Mouse (Mus musculus): ENCODE measurements at regions not wholly inside any gene's neighbourhood (a gene's known extent, or its start where the extent isn't known, plus 50 kb on each side); places are given as distances from the start of the nearest gene placed in this dataset.
A peak's percentile ranks its signal among the peaks of the same experiment; 100 is the strongest.

GRCm38 (mm10) chr1:92286013-92286965 lies 90.8 kb upstream of the Hdac4 start:
- peak; percentile 76 for DNase-seq (ENCODE audit: low read depth, low spot score)

GRCm38 (mm10) chr1:92284155-92284554 lies 88.7 kb upstream of the Hdac4 start:
- no peak for DNase-seq (ENCODE audit: low read depth, low spot score)

GRCm38 (mm10) chr1:92277199-92277747 lies 81.8 kb upstream of the Hdac4 start:
- no peak for DNase-seq (ENCODE audit: low read depth, low spot score)

- no peak for DNase-seq (ENCODE audit: low read depth, low spot score)
These were observed 79.9 kb upstream of the Hdac4 start for GRCm38 (mm10) chr1:92275388-92275787.

GRCm38 (mm10) chr1:92273760-92274159 lies 78.3 kb upstream of the Hdac4 start:
- no peak for DNase-seq (ENCODE audit: low read depth, low spot score)

GRCm38 (mm10) chr1:92271676-92272291 lies 76.3 kb upstream of the Hdac4 start:
- no peak for DNase-seq (ENCODE audit: low read depth, low spot score)

GRCm38 (mm10) chr1:92270486-92271058 lies 75.1 kb upstream of the Hdac4 start:
- DNase-seq (ENCODE audit: low read depth, low spot score): no peak

- DNase-seq (ENCODE audit: low read depth, low spot score): no peak
These were observed 74.0 kb upstream of the Hdac4 start for GRCm38 (mm10) chr1:92269464-92269863.

GRCm38 (mm10) chr1:92264941-92265340 lies 69.4 kb upstream of the Hdac4 start:
- DNase-seq (ENCODE audit: low read depth, low spot score): no peak

- DNase-seq (ENCODE audit: low read depth, low spot score): peak; percentile 53
These were observed 64.4 kb upstream of the Hdac4 start for GRCm38 (mm10) chr1:92259715-92260392.

- DNase-seq (ENCODE audit: low read depth, low spot score): no peak
These were observed 62.5 kb upstream of the Hdac4 start for GRCm38 (mm10) chr1:92258026-92258425.

- no peak for DNase-seq (ENCODE audit: low read depth, low spot score)
These were observed 57.6 kb upstream of the Hdac4 start for GRCm38 (mm10) chr1:92253086-92253485.

GRCm38 (mm10) chr1:92250594-92251463 lies 55.3 kb upstream of the Hdac4 start:
- DNase-seq (ENCODE audit: low read depth, low spot score): no peak
